Mouse (Mus musculus) heart, embryonic 15.5 days (tissue): Measurements from ENCODE around the gene Pdia5. TPM values are rescaled to one million over a fixed set of nuclear protein-coding genes. Genes with fewer than 3 reads are reported as not detected.

Source experiments
- ATAC-seq: fragments of 200-750 bp; cut with Nextera tagmentation; replicated peaks from 2 replicates; pipeline ENCODE4 v1.8.0; 2017; ENCODE audit warnings: low read depth, moderate TSS enrichment; ENCODE audit not compliant: insufficient number of reproducible peaks, insufficient read depth, low FRiP score
- H3K27ac ChIP-seq: fragments of 300-500 bp; sonication (generic); 2 replicates; pipeline ENCODE4 v1.5.1; 2015; ENCODE audit warnings: mild to moderate bottlenecking, inconsistent platforms
- H3K27me3 ChIP-seq: fragments of 300-500 bp; sonication (generic); 2 replicates; pipeline ENCODE4 v1.6.1; 2015; ENCODE audit warnings: inconsistent platforms
- H3K36me3 ChIP-seq: fragments of 300-500 bp; sonication (generic); 2 replicates; pipeline ENCODE4 v1.6.1; 2015; ENCODE audit warnings: mild to moderate bottlenecking, inconsistent platforms
- H3K4me1 ChIP-seq: fragments of 300-500 bp; sonication (generic); replicated peaks from 2 replicates; pipeline ENCODE4 v1.6.1; 2015; ENCODE audit warnings: inconsistent platforms
- H3K4me2 ChIP-seq: fragments of 300-500 bp; sonication (generic); 2 replicates; pipeline ENCODE4 v1.6.1; 2015; ENCODE audit warnings: inconsistent platforms, mild to moderate bottlenecking, moderate library complexity
- H3K4me3 ChIP-seq: fragments of 300-500 bp; sonication (generic); 2 replicates; pipeline ENCODE4 v1.5.1; 2015; ENCODE audit warnings: mild to moderate bottlenecking, inconsistent platforms
- H3K9ac ChIP-seq: fragments of 300-500 bp; sonication (generic); 2 replicates; pipeline ENCODE4 v1.6.1; 2015; ENCODE audit warnings: mild to moderate bottlenecking, inconsistent platforms
- H3K9me3 ChIP-seq: fragments of 300-500 bp; sonication (generic); replicated peaks from 2 replicates; pipeline ENCODE4 v1.6.1; 2016; ENCODE audit warnings: inconsistent platforms
- WGBS: fragments of 180-500 bp; shearing (Covaris S2); methylation state at CpG from one replicate; pipeline ENCODE4 v1.1.7; 2015; ENCODE audit warnings: mixed read lengths; 5-methylcytosine and 5-hydroxymethylcytosine counted together
- polyA plus RNA-seq: library from polyadenylated mRNA; unstranded; fragments of >200 nt; fragmentation: Nextera tagmentation; extraction: Ambion mirVana; gene quantifications from 2 replicates; pipeline ENCODE4 v1.2.1, GENCODE M21; 2015

Pdia5 gene
- polyA plus RNA-seq, 1 experiment from 2014 or later, result 26.7 TPM

GRCm38 (mm10) chr16:35403891-35404290 lies 86.8 kb downstream of the Pdia5 start:
- H3K4me2 ChIP-seq, result no peak overlapping the region
- H3K27ac ChIP-seq, result no peak overlapping the region
- no peak overlapping the region for H3K9ac ChIP-seq
- ATAC-seq, result no peak
- no peaks in the 10 kb centered on the region for H3K27me3 ChIP-seq
- H3K9me3 ChIP-seq, result no peaks in the 10 kb centered on the region
- H3K4me3 ChIP-seq, result no peak overlapping the region
- H3K36me3 ChIP-seq, result peaks cover 4% of the 10 kb centered on the region
- 87% methylated on average over 8 of the region's 8 CpGs for WGBS
- H3K4me1 ChIP-seq, result no peaks in the 10 kb centered on the region

- H3K9me3 ChIP-seq, result no peaks in the 10 kb centered on the region
- H3K4me3 ChIP-seq, result no peak overlapping the region
- no peaks in the 10 kb centered on the region for H3K27me3 ChIP-seq
- no peak for ATAC-seq
- H3K36me3 ChIP-seq, result peaks cover 4% of the 10 kb centered on the region
- no peak overlapping the region for H3K27ac ChIP-seq
- no peak overlapping the region for H3K4me2 ChIP-seq
- H3K9ac ChIP-seq, result no peak overlapping the region
- 89% methylated on average over 9 of the region's 9 CpGs for WGBS
- H3K4me1 ChIP-seq, result no peaks in the 10 kb centered on the region
Measured at GRCm38 (mm10) chr16:35403356-35403755, 87.3 kb downstream of the Pdia5 start.

- Histone ChIP-seq H3K4me3 (no peak overlapping the region), H3K4me2 (no peak overlapping the region), H3K27me3 (no peaks in the 10 kb centered on the region), H3K4me1 (no peaks in the 10 kb centered on the region), H3K27ac (no peak overlapping the region), H3K36me3 (peaks cover 7% of the 10 kb centered on the region), H3K9ac (no peak overlapping the region), H3K9me3 (no peaks in the 10 kb centered on the region)
- no peak for ATAC-seq
- WGBS, result 75% methylated on average over 8 of the region's 8 CpGs
Measured at GRCm38 (mm10) chr16:35392813-35393212, 97.9 kb downstream of the Pdia5 start.

GRCm38 (mm10) chr16:35385654-35386053 lies 105.0 kb downstream of the Pdia5 start:
- ATAC-seq, result no peak
- no peak overlapping the region for H3K27ac ChIP-seq
- no peaks in the 10 kb centered on the region for H3K27me3 ChIP-seq
- no peaks in the 10 kb centered on the region for H3K9me3 ChIP-seq
- no peaks in the 10 kb centered on the region for H3K4me1 ChIP-seq
- H3K36me3 ChIP-seq, result no peaks in the 10 kb centered on the region
- H3K4me2 ChIP-seq, result no peak overlapping the region
- no peak overlapping the region for H3K9ac ChIP-seq
- H3K4me3 ChIP-seq, result no peak overlapping the region
- WGBS, result 82% methylated on average over 3 of the region's 3 CpGs

GRCm38 (mm10) chr16:35380048-35380447 lies 110.6 kb downstream of the Pdia5 start:
- no peak overlapping the region for H3K4me3 ChIP-seq
- no peak overlapping the region for H3K27ac ChIP-seq
- H3K9ac ChIP-seq, result no peak overlapping the region
- H3K4me1 ChIP-seq, result no peaks in the 10 kb centered on the region
- no peak for ATAC-seq
- H3K36me3 ChIP-seq, result no peaks in the 10 kb centered on the region
- no peaks in the 10 kb centered on the region for H3K9me3 ChIP-seq
- H3K4me2 ChIP-seq, result no peak overlapping the region
- 76% methylated on average over 9 of the region's 9 CpGs for WGBS
- no peaks in the 10 kb centered on the region for H3K27me3 ChIP-seq

GRCm38 (mm10) chr16:35379344-35379743 lies 111.3 kb downstream of the Pdia5 start:
- ATAC-seq, result no peak
- no peaks in the 10 kb centered on the region for H3K36me3 ChIP-seq
- H3K9me3 ChIP-seq, result no peaks in the 10 kb centered on the region
- no peak overlapping the region for H3K27ac ChIP-seq
- WGBS, result 80% methylated on average over 3 of the region's 3 CpGs
- no peaks in the 10 kb centered on the region for H3K27me3 ChIP-seq
- no peak overlapping the region for H3K9ac ChIP-seq
- no peak overlapping the region for H3K4me3 ChIP-seq
- H3K4me1 ChIP-seq, result no peaks in the 10 kb centered on the region
- no peak overlapping the region for H3K4me2 ChIP-seq

- no peak for ATAC-seq
- Histone ChIP-seq H3K9me3 (no peaks in the 10 kb centered on the region), H3K4me3 (peak overlapping the region; percentile 91), H3K27ac (peak overlapping the region; percentile 31), H3K36me3 (no peaks in the 10 kb centered on the region), H3K9ac (peak overlapping the region; percentile 43), H3K27me3 (no peaks in the 10 kb centered on the region; the same call in 1 of the 2 replicates), H3K4me2 (peak overlapping the region; percentile 84), H3K4me1 (peaks cover 10% of the 10 kb centered on the region)
- under 1% methylated on average over 7 of the region's 7 CpGs for WGBS
Measured at GRCm38 (mm10) chr16:35364063-35364428, 126.6 kb downstream of the Pdia5 start.

- peaks cover 10% of the 10 kb centered on the region for H3K4me1 ChIP-seq
- under 1% methylated on average over 67 of the region's 67 CpGs for whole genome bisulfite sequencing
- no peaks in the 10 kb centered on the region; the same call in 1 of the 2 replicates for H3K27me3 ChIP-seq
- H3K36me3 ChIP-seq, result no peaks in the 10 kb centered on the region
- H3K4me3 ChIP-seq, result peak within 1 kb of the TSS; percentile 91
- H3K4me2 ChIP-seq, result peak within 1 kb of the TSS; percentile 84
- ATAC-seq, result peak; percentile 100
- no peaks in the 10 kb centered on the region for H3K9me3 ChIP-seq
- peak within 1 kb of the TSS; percentile 83 for H3K27ac ChIP-seq
- H3K9ac ChIP-seq, result peak within 1 kb of the TSS; percentile 93
Measured at GRCm38 (mm10) chr16:35363150-35364062, 127.3 kb downstream of the Pdia5 start, which contains the start of gene Sec22a. Gene Sec22a (minus strand): TSS chr16:35363918.

GRCm38 (mm10) chr16:35362221-35362620 lies 128.5 kb downstream of the Pdia5 start:
- Histone ChIP-seq H3K9me3 (no peaks in the 10 kb centered on the region), H3K27me3 (no peaks in the 10 kb centered on the region; the same call in 1 of the 2 replicates), H3K4me3 (no peak overlapping the region), H3K9ac (no peak overlapping the region), H3K27ac (no peak overlapping the region), H3K4me1 (peaks cover 10% of the 10 kb centered on the region), H3K4me2 (no peak overlapping the region), H3K36me3 (no peaks in the 10 kb centered on the region)
- WGBS, result 88% methylated on average over 2 of the region's 2 CpGs
- no peak for ATAC-seq

GRCm38 (mm10) chr16:35360593-35360992 lies 130.1 kb downstream of the Pdia5 start:
- Histone ChIP-seq H3K9ac (no peak overlapping the region), H3K36me3 (no peaks in the 10 kb centered on the region; the same call in 1 of the 2 replicates), H3K4me2 (no peak overlapping the region), H3K4me1 (peaks cover 10% of the 10 kb centered on the region), H3K4me3 (no peak overlapping the region), H3K9me3 (no peaks in the 10 kb centered on the region), H3K27me3 (no peaks in the 10 kb centered on the region), H3K27ac (no peak overlapping the region)
- no peak for ATAC-seq
- 33% methylated on average over 6 of the region's 6 CpGs for WGBS

- Histone ChIP-seq H3K9ac (no peak overlapping the region), H3K4me1 (no peaks in the 10 kb centered on the region; the same call in 1 of the 2 replicates), H3K4me2 (no peak overlapping the region), H3K9me3 (no peaks in the 10 kb centered on the region), H3K27me3 (no peaks in the 10 kb centered on the region), H3K27ac (no peak overlapping the region), H3K36me3 (peaks cover 4% of the 10 kb centered on the region), H3K4me3 (no peak overlapping the region)
- ATAC-seq, result no peak
- WGBS, result 95% methylated on average over 1 of the region's 1 CpGs
Measured at GRCm38 (mm10) chr16:35357449-35357848, 133.2 kb downstream of the Pdia5 start.
